ENCODE assay signal across 28 mouse cellular contexts in genomic region chrX:102319252-102319651, GRCm38 (mm10).
A peak's percentile ranks its signal among the peaks of the same experiment; 100 is the strongest.
DNase-seq lines count a peak whose midpoint lies in the region; ATAC-seq and TF ChIP-seq lines count a peak whose summit lies in the region.
"Had no signal": no experiment of that assay in that cellular context is flagged by ENCODE, and none has a peak within 500 bp of the region (broad histone marks: within the 10 kb centered on the region; RNA-seq: fewer than 3 reads in every experiment).

No protein-coding gene starts in this region.

- no peak overlapping the region for H3K4me3 ChIP-seq in kidney, embryonic 16.5 days (ENCODE audit: low read length)
- no peak overlapping the region for H3K4me3 ChIP-seq in kidney, adult 2 months (ENCODE audit: insufficient read depth, low read depth, low read length)
- H3K4me3 ChIP-seq in liver, embryonic 15.5 days (replicated peaks): no peak overlapping the region
- no peak overlapping the region for H3K4me3 ChIP-seq in forebrain, embryonic 14.5 days (ENCODE audit: low read depth, low read length)
- H3K4me3 ChIP-seq: embryonic facial prominence, embryonic 10.5 days; embryonic facial prominence, embryonic 13.5 days; erythroblast, embryonic 14.5 days; forebrain, embryonic 12.5 days; heart, adult 2 months; heart, embryonic 10.5 days; heart, embryonic 13.5 days; hindbrain, embryonic 12.5 days; hindbrain, embryonic 15.5 days had no signal

- H3K36me3 ChIP-seq in kidney, embryonic 16.5 days (ENCODE audit: insufficient read depth, low read length): no peaks in the 10 kb centered on the region
- no peaks in the 10 kb centered on the region for H3K36me3 ChIP-seq in kidney, adult 2 months (ENCODE audit: control insufficient read depth, insufficient read depth, low read length)
- H3K36me3 ChIP-seq in liver, embryonic 15.5 days (replicated peaks): no peaks in the 10 kb centered on the region
- no peaks in the 10 kb centered on the region for H3K36me3 ChIP-seq in forebrain, embryonic 14.5 days (ENCODE audit: control insufficient read depth, insufficient read depth, low read length)
- H3K36me3 ChIP-seq: embryonic facial prominence, embryonic 10.5 days; embryonic facial prominence, embryonic 13.5 days; forebrain, embryonic 12.5 days; G1E; heart, embryonic 10.5 days; heart, embryonic 13.5 days; hindbrain, embryonic 12.5 days; hindbrain, embryonic 15.5 days had no signal

- H3K27me3 ChIP-seq in kidney, embryonic 16.5 days (ENCODE audit: insufficient read depth, low read length): peaks cover 13% of the 10 kb centered on the region; the same call in 1 of the 2 replicates
- no peaks in the 10 kb centered on the region for H3K27me3 ChIP-seq in kidney, adult 2 months (replicated peaks; ENCODE audit: control insufficient read depth, insufficient read depth, low read length)
- no peaks in the 10 kb centered on the region for H3K27me3 ChIP-seq in liver, embryonic 15.5 days
- H3K27me3 ChIP-seq in forebrain, embryonic 14.5 days (replicated peaks; ENCODE audit: control insufficient read depth, insufficient read depth, low read length): no peaks in the 10 kb centered on the region
- H3K27me3 ChIP-seq: CH12.LX had no signal

- no peak for DNase-seq in kidney, adult 2 months
- DNase-seq in testis, postnatal 14 days (ENCODE audit: low spot score): peak; percentile 14
- DNase-seq in testis, postnatal 10 days (ENCODE audit: low spot score): no peak
- DNase-seq in right cerebral cortex, adult 2 months (ENCODE audit: low spot score in 2 of 2): no peak
- no peak for DNase-seq in forebrain, embryonic 14.5 days (ENCODE audit: low spot score)
- DNase-seq: adrenal gland, adult 2 months; adrenal gland, postnatal 14 days; B cell, adult 2 months; cerebellum, adult 11 months; cerebellum, adult 2 months; cerebellum, adult 9-11 months; cerebellum, postnatal 36 days; gastrocnemius, postnatal 10 days; heart, adult 2 months had no signal

- H3K9ac ChIP-seq in kidney, embryonic 16.5 days (replicated peaks; ENCODE audit: low read length): no peak overlapping the region
- H3K9ac ChIP-seq in liver, embryonic 15.5 days: no peak overlapping the region
- H3K9ac ChIP-seq in forebrain, embryonic 14.5 days (ENCODE audit: low read length): no peak overlapping the region
- H3K9ac ChIP-seq: embryonic facial prominence, embryonic 13.5 days; forebrain, embryonic 12.5 days; heart, embryonic 13.5 days; hindbrain, embryonic 12.5 days; hindbrain, embryonic 15.5 days had no signal

- no peak overlapping the region for H3K4me2 ChIP-seq in kidney, embryonic 16.5 days (replicated peaks; ENCODE audit: low read depth, low read length)
- no peak overlapping the region for H3K4me2 ChIP-seq in liver, embryonic 15.5 days
- no peak overlapping the region for H3K4me2 ChIP-seq in forebrain, embryonic 14.5 days (ENCODE audit: low read length)
- H3K4me2 ChIP-seq: embryonic facial prominence, embryonic 13.5 days; forebrain, embryonic 12.5 days; heart, embryonic 13.5 days; hindbrain, embryonic 12.5 days; hindbrain, embryonic 15.5 days had no signal

- TF ChIP-seq POLR2A in kidney, adult 2 months (IDR thresholded peaks at IDR 0.05; ENCODE audit: low read depth, low read length): no peak

- H3K27ac ChIP-seq in kidney, embryonic 16.5 days (ENCODE audit: low read length): peak overlapping the region; percentile 10; the same call in 1 of the 2 replicates
- no peak overlapping the region for H3K27ac ChIP-seq in kidney, adult 2 months (ENCODE audit: insufficient read depth, low read depth, low read length)
- no peak overlapping the region for H3K27ac ChIP-seq in liver, embryonic 15.5 days (replicated peaks)
- H3K27ac ChIP-seq in forebrain, embryonic 14.5 days (ENCODE audit: low read depth, low read length): no peak overlapping the region
- H3K27ac ChIP-seq: embryonic facial prominence, embryonic 10.5 days; embryonic facial prominence, embryonic 13.5 days; forebrain, embryonic 12.5 days; heart, adult 2 months; heart, embryonic 10.5 days; heart, embryonic 13.5 days; hindbrain, embryonic 12.5 days; hindbrain, embryonic 15.5 days had no signal

- no peak for TF ChIP-seq CTCF in kidney, adult 2 months (conservative IDR thresholded peaks at IDR 0.05; ENCODE audit: insufficient read depth, insufficient read length, low read depth, low read length)

- H3K9me3 ChIP-seq in kidney, embryonic 16.5 days (ENCODE audit: low read length): no peaks in the 10 kb centered on the region
- no peaks in the 10 kb centered on the region for H3K9me3 ChIP-seq in liver, embryonic 15.5 days (replicated peaks)
- no peaks in the 10 kb centered on the region for H3K9me3 ChIP-seq in forebrain, embryonic 14.5 days (replicated peaks; ENCODE audit: control insufficient read depth, low read length)
- H3K9me3 ChIP-seq: embryonic facial prominence, embryonic 10.5 days; embryonic facial prominence, embryonic 13.5 days; forebrain, embryonic 12.5 days; G1E; heart, embryonic 10.5 days; heart, embryonic 13.5 days; hindbrain, embryonic 12.5 days; hindbrain, embryonic 15.5 days had no signal

- ATAC-seq in kidney, embryonic 16.5 days (ENCODE audit: low FRiP score, low TSS enrichment): 0 out of 2 replicates have a peak, but pooled peaks have one; percentile 9
- ATAC-seq in liver, embryonic 15.5 days (ENCODE audit: insufficient read depth): peak; percentile 72
- peak; percentile 63 for ATAC-seq in megakaryocyte-erythroid progenitor cell, adult 5-6 weeks (replicated peaks; ENCODE audit: low FRiP score, low TSS enrichment, poor library complexity, severe bottlenecking)
- ATAC-seq in forebrain, embryonic 14.5 days: no peak
- ATAC-seq: forebrain, embryonic 16.5 days had no signal

- H3K4me1 ChIP-seq in kidney, embryonic 16.5 days (ENCODE audit: insufficient read depth, low read length): no peaks in the 10 kb centered on the region
- H3K4me1 ChIP-seq in kidney, adult 2 months (ENCODE audit: control insufficient read depth, insufficient read depth, low read length): no peaks in the 10 kb centered on the region
- H3K4me1 ChIP-seq in liver, embryonic 15.5 days (replicated peaks): peaks cover 15% of the 10 kb centered on the region; the same call in 1 of the 2 replicates
- H3K4me1 ChIP-seq in forebrain, embryonic 14.5 days (ENCODE audit: control insufficient read depth, insufficient read depth, low read length): no peaks in the 10 kb centered on the region
- H3K4me1 ChIP-seq: embryonic facial prominence, embryonic 13.5 days; forebrain, embryonic 12.5 days; heart, embryonic 10.5 days; hindbrain, embryonic 12.5 days; hindbrain, embryonic 15.5 days had no signal
